Mouse (Mus musculus) kidney, embryonic 14.5 days (tissue): ENCODE results near the gene Runx1. TPM values are rescaled to one million over a fixed set of nuclear protein-coding genes. Genes with fewer than 3 reads are reported as not detected.

Source experiments
- ATAC-seq: fragments of 200-750 bp; cut with Nextera tagmentation; 2 replicates; pipeline ENCODE4 v1.8.0; 2017; ENCODE audit warnings: moderate number of reproducible peaks, mild to moderate bottlenecking, moderate TSS enrichment, moderate library complexity; ENCODE audit not compliant: low FRiP score, low TSS enrichment
- H3K27ac ChIP-seq: fragments of 300-500 bp; sonication (generic); 2 replicates; pipeline ENCODE4 v1.5.1; 2014; ENCODE audit warnings: low read depth, mild to moderate bottlenecking, low read length, moderate library complexity, mixed read lengths
- H3K27me3 ChIP-seq: fragments of 300-500 bp; sonication (generic); 2 replicates; pipeline ENCODE4 v1.6.1; 2014; ENCODE audit warnings: mild to moderate bottlenecking, low read length; ENCODE audit not compliant: control insufficient read depth, insufficient read depth
- H3K36me3 ChIP-seq: fragments of 300-500 bp; sonication (generic); 2 replicates; pipeline ENCODE4 v1.6.1; 2014; ENCODE audit warnings: low read length, mixed read lengths; ENCODE audit not compliant: control insufficient read depth, insufficient read depth
- H3K4me1 ChIP-seq: fragments of 300-500 bp; sonication (generic); 2 replicates; pipeline ENCODE4 v1.6.1; 2014; ENCODE audit warnings: low read length, mixed read lengths; ENCODE audit not compliant: control insufficient read depth, insufficient read depth
- H3K4me2 ChIP-seq: fragments of 300-500 bp; sonication (generic); replicated peaks from 2 replicates; pipeline ENCODE4 v1.6.1; 2014; ENCODE audit warnings: low read depth, mild to moderate bottlenecking, low read length
- H3K4me3 ChIP-seq: fragments of 300-500 bp; sonication (generic); 2 replicates; pipeline ENCODE4 v1.5.1; 2014; ENCODE audit warnings: mild to moderate bottlenecking, low read length
- H3K9ac ChIP-seq: fragments of 300-500 bp; sonication (generic); 2 replicates; pipeline ENCODE4 v1.6.1; 2014; ENCODE audit warnings: low read depth, mild to moderate bottlenecking, low read length, moderate library complexity
- H3K9me3 ChIP-seq: fragments of 300-500 bp; sonication (generic); 2 replicates; pipeline ENCODE4 v1.6.1; 2016; ENCODE audit warnings: low read length; ENCODE audit not compliant: control insufficient read depth
- WGBS: fragments of 180-500 bp; shearing (Covaris S2); extraction: QIAGEN DNeasy Blood & Tissue Kit; methylation state at CpG from one replicate; pipeline ENCODE4 v1.1.7; 2014; 5-methylcytosine and 5-hydroxymethylcytosine counted together
- polyA plus RNA-seq: library from polyadenylated mRNA; unstranded; fragments of >200 nt; fragmentation: Nextera tagmentation; extraction: Ambion mirVana; gene quantifications from 2 replicates; pipeline ENCODE4 v1.2.1, GENCODE M21; 2014

Runx1 gene
- polyA plus RNA-seq, 1 experiment from 2014 or later = 1.3 TPM

DNA sequence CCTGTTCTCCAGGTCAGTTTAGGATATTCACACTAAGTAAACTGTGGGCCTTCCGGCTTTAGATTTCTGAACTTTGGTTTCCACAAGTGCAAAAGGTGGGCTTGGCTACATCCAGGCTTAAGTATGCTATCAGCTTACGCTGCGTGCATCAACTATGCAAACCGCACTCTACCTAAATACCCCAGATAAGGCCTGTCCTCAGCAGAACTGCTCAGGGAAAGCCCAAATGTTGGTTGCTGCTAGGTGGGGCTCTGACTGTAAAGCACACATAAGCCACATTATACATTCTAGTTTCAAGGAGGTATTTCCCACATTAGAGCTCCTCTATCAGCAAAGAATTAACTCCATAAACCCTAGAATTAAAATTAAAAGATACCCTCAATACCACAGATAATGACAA lies 33.0 kb downstream of the Runx1 start:
- 86% methylated on average over 4 of the region's 4 CpGs for WGBS

GRCm38 (mm10) chr16:92790601-92791000 lies 35.3 kb downstream of the Runx1 start:
- H3K36me3 ChIP-seq = no peaks in the 10 kb centered on the region
- H3K4me2 ChIP-seq = no peak overlapping the region
- no peaks in the 10 kb centered on the region for H3K9me3 ChIP-seq
- H3K27me3 ChIP-seq = no peaks in the 10 kb centered on the region
- no peak overlapping the region for H3K9ac ChIP-seq
- H3K4me1 ChIP-seq = no peaks in the 10 kb centered on the region
- H3K27ac ChIP-seq = no peak overlapping the region
- no peak for ATAC-seq
- H3K4me3 ChIP-seq = no peak overlapping the region
- 67% methylated on average over 6 of the region's 6 CpGs for WGBS

More for the DNA sequence above, 33.0 kb downstream of the Runx1 start:
- Histone ChIP-seq H3K27me3 (no peaks in the 10 kb centered on the region), H3K4me3 (no peak overlapping the region), H3K9me3 (no peaks in the 10 kb centered on the region), H3K27ac (no peak overlapping the region), H3K9ac (no peak overlapping the region), H3K4me1 (no peaks in the 10 kb centered on the region), H3K4me2 (no peak overlapping the region), H3K36me3 (no peaks in the 10 kb centered on the region)
- ATAC-seq = no peak

DNA sequence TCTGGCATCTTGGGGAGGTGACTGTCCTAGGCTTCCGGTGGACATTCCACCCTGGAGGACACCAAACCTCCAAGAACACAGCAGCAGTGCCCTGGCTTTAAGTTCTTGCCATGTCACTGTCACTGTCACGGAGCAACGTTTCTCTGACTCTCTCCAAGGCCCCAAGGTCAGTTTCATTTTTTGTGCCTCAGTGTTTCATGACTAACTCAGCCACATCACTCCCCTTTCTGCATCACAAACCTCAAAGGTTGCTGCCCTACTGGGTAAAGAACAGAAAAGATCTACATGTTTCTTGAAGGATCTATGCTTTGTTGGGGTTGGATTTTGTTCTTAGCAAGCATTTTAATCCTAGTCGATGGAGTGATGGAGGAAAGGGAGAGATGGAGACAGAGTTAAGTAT lies 36.1 kb downstream of the Runx1 start:
- H3K9ac ChIP-seq = no peak overlapping the region
- no peaks in the 10 kb centered on the region for H3K36me3 ChIP-seq
- no peak overlapping the region for H3K4me3 ChIP-seq
- no peak overlapping the region for H3K27ac ChIP-seq
- H3K27me3 ChIP-seq = no peaks in the 10 kb centered on the region
- no peak for ATAC-seq
- 81% methylated on average over 4 of the region's 4 CpGs for WGBS
- H3K4me1 ChIP-seq = no peaks in the 10 kb centered on the region
- no peaks in the 10 kb centered on the region for H3K9me3 ChIP-seq
- H3K4me2 ChIP-seq = no peak overlapping the region

DNA sequence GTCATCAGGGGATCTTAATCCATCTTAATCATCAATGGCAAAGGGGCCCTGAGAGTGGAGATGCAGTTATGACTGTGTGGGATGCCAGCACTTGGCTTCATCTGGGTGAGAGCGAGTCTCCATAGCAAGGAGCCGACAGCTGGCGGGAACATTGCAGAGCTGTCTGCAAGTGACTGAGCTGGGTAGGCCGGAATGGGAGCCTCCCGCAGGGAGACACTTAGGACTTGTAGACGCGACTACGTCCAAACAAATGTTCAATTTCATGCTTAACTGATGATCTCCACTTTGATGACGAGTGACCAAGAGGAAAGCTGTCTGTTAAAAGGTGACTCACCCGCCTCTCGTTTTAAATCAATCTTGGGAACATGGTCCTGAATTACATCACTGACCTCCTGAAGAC lies 37.5 kb downstream of the Runx1 start:
- no peak overlapping the region for H3K27ac ChIP-seq
- no peak overlapping the region for H3K4me3 ChIP-seq
- no peak overlapping the region for H3K9ac ChIP-seq
- H3K4me1 ChIP-seq = no peaks in the 10 kb centered on the region
- H3K9me3 ChIP-seq = no peaks in the 10 kb centered on the region
- H3K36me3 ChIP-seq = no peaks in the 10 kb centered on the region
- no peak overlapping the region for H3K4me2 ChIP-seq
- 40% methylated on average over 11 of the region's 11 CpGs for WGBS
- ATAC-seq = no peak
- no peaks in the 10 kb centered on the region for H3K27me3 ChIP-seq

- Histone ChIP-seq H3K9ac (no peak overlapping the region), H3K36me3 (no peaks in the 10 kb centered on the region), H3K4me1 (no peaks in the 10 kb centered on the region), H3K9me3 (no peaks in the 10 kb centered on the region), H3K4me2 (no peak overlapping the region), H3K27ac (no peak overlapping the region), H3K4me3 (no peak overlapping the region), H3K27me3 (no peaks in the 10 kb centered on the region)
- 45% methylated on average over 5 of the region's 5 CpGs for WGBS
- ATAC-seq = no peak
These were observed 39.0 kb downstream of the Runx1 start for GRCm38 (mm10) chr16:92786883-92787321.

DNA sequence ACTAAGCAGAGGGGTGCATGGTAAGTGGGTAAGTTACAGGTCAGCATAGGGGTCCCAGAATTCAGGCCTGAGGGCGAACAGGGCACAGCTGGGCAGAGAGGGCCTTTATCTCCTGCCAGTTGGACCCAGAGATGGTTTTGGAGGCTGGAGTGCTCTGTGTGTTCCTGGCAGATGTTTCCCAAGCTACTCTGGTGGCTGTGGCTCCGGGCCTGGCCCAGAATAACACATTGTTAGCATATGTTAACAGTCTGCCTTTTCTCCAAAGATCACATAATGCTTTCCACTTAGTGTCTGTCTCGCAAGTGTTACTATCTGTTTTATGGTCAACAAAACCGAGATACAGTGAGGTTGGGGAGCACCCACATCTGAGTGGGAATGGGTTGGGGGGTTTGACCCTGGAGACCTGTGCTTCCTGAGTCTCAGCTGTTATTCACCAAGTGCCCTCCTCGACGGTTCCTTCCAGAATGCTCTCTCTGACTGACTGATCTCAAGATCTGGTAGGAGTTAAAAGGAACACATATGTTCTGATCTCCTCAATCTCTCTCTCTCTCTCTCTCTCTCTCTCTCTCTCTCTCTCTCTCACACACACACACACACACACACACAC lies 39.6 kb downstream of the Runx1 start:
- no peak overlapping the region for H3K27ac ChIP-seq
- no peak overlapping the region for H3K4me3 ChIP-seq
- H3K9me3 ChIP-seq = no peaks in the 10 kb centered on the region
- no peaks in the 10 kb centered on the region for H3K27me3 ChIP-seq
- H3K4me1 ChIP-seq = no peaks in the 10 kb centered on the region
- H3K9ac ChIP-seq = no peak overlapping the region
- H3K4me2 ChIP-seq = no peak overlapping the region
- no peak for ATAC-seq
- WGBS = 87% methylated on average over 6 of the region's 6 CpGs
- no peaks in the 10 kb centered on the region for H3K36me3 ChIP-seq

DNA sequence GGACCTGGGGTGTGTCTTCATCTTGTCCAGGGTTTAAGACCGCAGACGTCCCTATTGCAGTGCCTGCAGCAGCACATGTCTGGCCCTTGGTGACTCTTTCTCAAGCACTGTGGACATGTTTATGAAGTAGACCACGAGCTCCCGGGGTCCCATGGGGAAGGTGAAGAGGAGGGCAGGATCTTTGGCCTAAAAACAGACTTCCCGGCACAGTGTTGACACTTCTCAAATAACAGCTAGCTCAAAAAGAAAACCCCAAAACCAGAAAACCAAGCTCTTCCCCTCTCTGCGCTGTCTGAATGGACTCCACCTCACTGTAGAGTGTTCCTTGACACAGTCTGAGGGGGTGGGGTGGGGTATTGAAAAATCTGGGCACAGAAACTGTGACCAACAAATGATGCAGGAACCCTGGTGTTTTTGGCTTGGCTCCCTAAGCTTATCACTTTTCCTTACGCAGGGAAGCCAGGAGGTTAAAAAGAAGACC lies 42.3 kb downstream of the Runx1 start:
- Histone ChIP-seq H3K27ac (no peak overlapping the region), H3K9me3 (no peaks in the 10 kb centered on the region), H3K4me2 (no peak overlapping the region), H3K4me3 (no peak overlapping the region), H3K36me3 (no peaks in the 10 kb centered on the region), H3K9ac (no peak overlapping the region), H3K27me3 (no peaks in the 10 kb centered on the region), H3K4me1 (no peaks in the 10 kb centered on the region)
- ATAC-seq = no peak
- WGBS = 18% methylated on average over 7 of the region's 7 CpGs

- H3K27me3 ChIP-seq = no peaks in the 10 kb centered on the region
- no peak overlapping the region for H3K27ac ChIP-seq
- ATAC-seq = no peak
- no peak overlapping the region for H3K4me2 ChIP-seq
- no peaks in the 10 kb centered on the region for H3K4me1 ChIP-seq
- no peak overlapping the region for H3K9ac ChIP-seq
- H3K4me3 ChIP-seq = no peak overlapping the region
- H3K9me3 ChIP-seq = no peaks in the 10 kb centered on the region
- WGBS = 79% methylated on average over 6 of the region's 6 CpGs
- no peaks in the 10 kb centered on the region for H3K36me3 ChIP-seq
These were observed 43.5 kb downstream of the Runx1 start for GRCm38 (mm10) chr16:92782408-92782807.

DNA sequence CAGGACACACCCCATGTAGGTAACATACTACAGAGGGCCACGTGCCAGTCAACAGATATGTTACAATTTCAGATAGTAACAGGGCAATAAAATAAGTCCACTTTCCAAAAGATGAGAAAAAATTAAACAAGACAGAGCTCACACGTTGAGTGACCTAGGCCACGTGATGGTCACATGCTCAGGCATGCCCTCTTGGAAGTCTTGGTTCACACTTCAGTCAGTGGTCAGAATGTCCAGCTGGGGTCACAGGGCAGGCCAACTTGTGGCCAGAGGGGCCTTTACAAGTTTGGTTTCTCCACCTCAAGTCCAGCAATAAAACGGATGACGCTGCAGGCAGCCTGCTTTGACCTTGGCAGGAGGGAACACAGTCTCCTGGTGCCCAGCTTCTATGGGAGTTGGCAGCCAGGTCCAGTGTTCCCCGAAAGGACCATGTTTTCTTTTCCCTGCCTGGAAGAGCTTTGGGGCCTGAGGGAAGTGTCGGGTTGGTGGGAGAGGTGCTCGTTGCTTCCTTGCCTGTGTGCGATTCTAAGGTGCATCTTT lies 46.0 kb downstream of the Runx1 start:
- no peak overlapping the region for H3K4me2 ChIP-seq
- H3K27me3 ChIP-seq = no peaks in the 10 kb centered on the region
- H3K9me3 ChIP-seq = no peaks in the 10 kb centered on the region
- H3K27ac ChIP-seq = no peak overlapping the region
- 74% methylated on average over 9 of the region's 9 CpGs for WGBS
- no peak for ATAC-seq
- no peak overlapping the region for H3K4me3 ChIP-seq
- H3K36me3 ChIP-seq = no peaks in the 10 kb centered on the region
- H3K9ac ChIP-seq = no peak overlapping the region
- no peaks in the 10 kb centered on the region for H3K4me1 ChIP-seq
